Mouse (Mus musculus): Measurements from ENCODE around the gene Krt15.

Gene Krt15

DNA sequence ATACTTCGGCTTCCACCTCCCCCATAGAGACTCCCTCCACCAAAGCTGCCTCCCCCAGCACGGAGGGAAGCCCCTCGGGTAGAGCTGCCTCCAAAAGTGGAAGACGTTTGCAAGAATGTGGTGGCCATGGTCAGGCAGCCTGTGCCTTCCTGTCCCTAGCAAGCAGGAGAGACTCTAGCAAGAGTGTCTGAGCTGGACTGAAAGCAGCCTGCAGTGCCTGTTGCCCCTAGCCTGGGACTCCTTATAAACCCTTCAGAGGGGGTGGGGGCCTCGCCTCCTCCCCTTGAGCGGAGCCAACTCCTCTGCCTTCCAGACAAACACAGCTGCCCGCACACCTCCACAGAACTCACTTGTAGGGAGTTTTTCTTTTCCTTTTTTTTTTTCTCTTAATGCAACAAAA is at the start of gene Krt15:
TSS of gene Krt15 (minus strand) at position 198 of the 400 bp plus-strand sequence.
- DNase-seq (ENCODE audit: low read depth, low spot score): no peak

DNA sequence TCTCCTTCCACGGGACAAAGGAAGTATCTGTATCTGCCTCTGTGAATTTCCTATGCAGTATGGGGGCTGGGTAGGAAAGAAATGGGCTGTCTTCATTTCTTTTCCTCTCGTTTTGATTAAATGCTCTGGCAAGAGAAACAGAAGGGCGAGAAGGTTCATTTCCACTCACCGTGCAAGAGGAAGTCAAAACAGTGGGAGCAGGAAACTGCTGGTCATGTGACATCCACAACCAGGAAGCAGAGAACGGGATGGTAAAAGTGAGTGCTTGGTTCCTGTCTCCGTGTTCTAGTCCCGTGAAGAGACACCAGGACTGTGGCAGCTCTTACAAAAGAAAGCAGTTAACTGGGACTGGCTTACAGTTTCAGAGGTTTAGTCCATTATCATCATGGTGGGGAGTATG is 46.0 kb upstream of the Krt15 start:
- DNase-seq (ENCODE audit: low read depth, low spot score): no peak

DNA sequence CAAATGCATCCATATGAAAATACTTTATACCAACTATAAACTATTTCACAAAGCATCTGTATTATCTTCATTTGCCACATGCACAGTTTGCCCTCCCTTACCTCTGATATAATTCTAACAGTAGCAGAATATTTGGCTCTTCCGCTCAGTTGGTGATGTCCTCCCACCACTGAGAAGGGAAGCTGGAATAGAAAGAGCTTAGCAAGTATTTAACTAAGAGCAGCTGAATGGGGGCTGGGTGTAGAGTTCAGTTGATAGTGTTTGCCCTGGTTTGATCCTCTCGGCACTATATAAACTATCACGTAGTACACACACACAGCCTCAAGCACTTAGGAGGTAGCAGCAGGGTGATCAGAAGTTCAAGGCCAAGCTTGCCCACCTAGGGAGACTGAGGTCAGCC is 43.5 kb upstream of the Krt15 start:
- DNase-seq (ENCODE audit: low read depth, low spot score): no peak

DNA sequence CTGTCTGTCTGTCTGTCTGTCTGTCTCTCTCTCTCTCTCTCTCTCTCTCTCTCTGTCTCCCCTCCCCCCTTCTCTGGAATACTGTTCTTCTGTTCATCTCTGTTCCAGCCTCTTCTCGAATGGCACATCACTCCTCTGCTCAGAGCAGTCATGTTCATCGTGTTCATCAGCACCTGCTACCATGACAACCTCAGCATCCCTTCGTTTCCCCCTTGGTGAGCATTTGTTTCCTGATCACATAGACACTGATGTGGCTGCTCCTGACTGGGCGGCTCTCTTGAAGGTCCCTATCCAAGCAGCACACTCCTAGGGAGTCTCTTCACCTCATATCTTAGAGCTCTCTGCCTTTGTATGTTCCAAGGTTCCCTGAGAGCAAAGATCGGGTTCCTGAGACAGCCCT is 42.6 kb upstream of the Krt15 start:
- no peak for DNase-seq (ENCODE audit: low read depth, low spot score)

DNA sequence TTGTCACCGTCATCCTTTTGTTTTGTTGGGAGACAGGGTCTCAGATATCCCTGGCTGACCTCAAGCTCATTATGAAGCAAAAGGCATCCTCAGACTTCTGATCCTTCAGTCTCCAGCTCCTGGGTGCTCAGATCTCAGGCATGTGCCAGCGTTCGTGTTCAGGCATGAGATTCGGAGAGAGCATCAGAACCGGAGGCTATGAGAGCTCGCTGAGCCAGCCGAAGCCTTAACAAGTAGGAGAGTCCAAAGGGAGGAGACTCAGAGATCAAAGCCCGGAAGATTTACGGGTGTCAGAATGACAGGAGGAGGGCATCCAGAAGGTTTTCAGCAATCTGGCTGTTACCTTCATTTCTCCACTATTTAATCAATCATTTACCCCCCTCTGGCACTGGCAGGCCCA is 41.1 kb upstream of the Krt15 start:
- DNase-seq (ENCODE audit: low read depth, low spot score): no peak

DNA sequence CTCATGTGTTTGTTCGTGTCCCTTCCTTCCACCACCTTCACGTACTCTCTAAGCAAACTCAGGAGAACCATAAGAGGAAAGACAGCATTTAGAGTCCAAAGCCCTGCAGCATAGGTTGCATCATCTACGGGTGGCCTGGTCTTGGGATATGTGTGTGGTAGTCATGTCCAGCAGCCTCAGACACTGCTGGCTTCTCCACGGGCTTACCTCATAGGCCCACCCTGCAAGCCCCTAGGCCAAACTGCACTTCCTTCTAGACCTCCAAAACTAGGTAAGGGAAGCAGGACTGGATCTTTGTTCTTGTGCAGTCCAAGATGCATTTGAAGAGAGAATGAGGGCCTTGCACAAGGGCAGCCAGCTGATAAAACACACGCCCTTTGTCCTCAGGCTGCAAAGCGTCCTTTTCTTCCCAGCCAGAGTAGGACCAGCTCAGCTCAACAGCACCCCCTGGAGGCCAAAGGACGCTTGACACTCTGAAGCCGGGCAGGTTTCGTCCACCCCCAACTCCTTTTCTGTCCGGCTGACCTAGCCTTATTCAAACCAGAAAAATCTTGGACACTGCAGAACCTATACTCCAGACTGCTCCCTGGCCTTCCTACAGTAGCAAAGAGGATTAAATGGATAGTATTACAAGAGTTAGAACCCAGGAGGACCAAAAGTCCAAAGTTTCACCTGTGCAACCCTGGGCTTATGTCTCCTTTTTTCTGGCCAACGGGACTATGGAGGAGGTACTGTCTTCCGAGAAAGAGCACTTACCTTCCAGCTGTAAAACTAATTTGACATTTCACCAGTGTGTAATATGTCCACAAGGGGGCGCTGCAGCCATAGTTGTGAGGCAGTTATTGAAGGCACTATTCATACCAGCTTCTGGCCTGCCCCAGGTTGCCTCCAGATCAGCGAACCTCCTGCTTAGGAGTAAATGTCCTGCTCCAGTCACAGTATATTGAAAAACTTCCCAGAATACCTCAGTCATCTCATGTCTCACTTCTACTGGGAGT is 33.3 kb upstream of the Krt15 start:
- DNase-seq (ENCODE audit: low read depth, low spot score): peak; percentile 17

DNA sequence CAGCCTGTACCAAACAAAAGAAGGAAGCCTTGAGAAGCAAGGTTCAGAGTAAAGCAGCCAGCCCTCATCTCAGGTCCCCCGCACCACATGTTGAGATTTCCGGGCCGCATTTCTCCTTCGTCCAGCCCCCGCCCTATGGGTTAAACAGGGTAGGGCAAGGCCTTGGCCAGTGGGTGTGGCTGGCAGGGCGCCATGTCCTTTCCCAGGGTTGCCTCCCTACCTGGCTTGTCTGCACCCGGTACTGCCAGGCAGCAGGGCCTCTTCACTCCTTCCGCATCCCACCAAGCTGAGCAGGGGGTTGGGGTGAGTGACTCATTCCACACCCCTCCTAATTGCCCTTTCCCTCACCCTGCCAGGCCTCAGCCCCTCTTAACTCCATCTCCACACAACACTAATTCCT is 32.3 kb upstream of the Krt15 start:
- DNase-seq (ENCODE audit: low read depth, low spot score): no peak

DNA sequence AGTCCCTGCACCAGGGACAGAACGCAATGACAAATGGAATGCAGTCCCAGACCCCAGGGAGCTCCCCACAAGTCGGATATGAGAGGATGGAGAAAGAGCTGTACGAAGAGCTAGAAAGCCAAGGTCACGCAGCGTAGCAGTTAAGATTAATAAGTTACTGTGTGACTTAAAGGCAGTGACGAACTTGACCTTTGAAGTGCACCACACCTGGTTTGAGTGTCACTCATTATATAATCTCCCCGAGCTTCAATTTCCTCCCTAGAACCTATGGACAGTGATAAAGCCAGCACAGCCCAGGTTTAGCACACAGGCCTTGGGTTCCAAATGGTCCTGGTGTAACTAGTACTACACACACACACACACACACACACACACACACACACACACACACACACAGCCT is 28.7 kb upstream of the Krt15 start:
- no peak for DNase-seq (ENCODE audit: low read depth, low spot score)

DNA sequence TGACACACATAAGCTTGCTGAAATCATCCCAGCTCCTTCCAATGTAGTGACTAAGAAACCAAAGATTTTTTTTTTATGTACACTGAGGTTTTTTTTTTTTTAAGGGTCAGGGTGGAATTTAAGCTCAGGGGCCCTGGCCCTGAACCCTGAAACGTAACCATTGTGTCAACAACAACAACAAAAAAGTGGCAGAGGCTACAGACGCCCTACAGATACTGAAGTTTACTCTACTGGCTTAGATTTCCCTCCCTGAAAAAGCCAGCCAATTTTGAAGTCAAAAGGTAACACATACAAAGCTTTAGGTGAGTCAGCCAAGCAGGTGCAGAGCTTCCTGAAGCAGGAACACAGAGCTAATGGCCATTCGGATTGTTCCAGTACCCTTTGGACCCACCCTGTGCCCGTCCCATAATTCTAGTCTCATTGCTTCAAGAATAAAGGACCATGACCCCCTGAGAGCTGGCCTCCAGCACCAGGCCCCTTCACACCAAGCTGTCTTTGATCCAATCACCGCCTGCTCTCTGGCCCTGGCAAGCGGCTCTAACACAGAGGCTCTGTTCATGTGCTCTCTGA is 22.3 kb upstream of the Krt15 start:
- DNase-seq (ENCODE audit: low read depth, low spot score): no peak

DNA sequence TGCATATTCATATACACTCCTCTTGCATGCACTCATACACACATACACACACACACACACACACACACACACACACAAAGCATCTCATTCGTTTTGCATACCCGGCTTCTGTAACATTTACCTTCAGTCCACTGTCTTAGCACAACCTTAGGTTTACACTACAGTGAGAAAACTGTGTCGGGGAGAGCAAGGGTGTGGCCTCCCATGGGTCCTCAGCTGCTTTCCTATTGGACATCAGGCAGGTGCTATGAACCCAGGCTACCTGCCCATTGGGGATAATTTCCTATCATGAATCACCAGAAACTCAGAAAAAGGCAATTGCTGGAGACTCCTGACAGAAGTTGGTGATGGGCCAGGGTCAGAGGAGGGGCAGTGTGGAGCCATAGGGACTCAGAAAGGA is 21.6 kb upstream of the Krt15 start:
- no peak for DNase-seq (ENCODE audit: low read depth, low spot score)

DNA sequence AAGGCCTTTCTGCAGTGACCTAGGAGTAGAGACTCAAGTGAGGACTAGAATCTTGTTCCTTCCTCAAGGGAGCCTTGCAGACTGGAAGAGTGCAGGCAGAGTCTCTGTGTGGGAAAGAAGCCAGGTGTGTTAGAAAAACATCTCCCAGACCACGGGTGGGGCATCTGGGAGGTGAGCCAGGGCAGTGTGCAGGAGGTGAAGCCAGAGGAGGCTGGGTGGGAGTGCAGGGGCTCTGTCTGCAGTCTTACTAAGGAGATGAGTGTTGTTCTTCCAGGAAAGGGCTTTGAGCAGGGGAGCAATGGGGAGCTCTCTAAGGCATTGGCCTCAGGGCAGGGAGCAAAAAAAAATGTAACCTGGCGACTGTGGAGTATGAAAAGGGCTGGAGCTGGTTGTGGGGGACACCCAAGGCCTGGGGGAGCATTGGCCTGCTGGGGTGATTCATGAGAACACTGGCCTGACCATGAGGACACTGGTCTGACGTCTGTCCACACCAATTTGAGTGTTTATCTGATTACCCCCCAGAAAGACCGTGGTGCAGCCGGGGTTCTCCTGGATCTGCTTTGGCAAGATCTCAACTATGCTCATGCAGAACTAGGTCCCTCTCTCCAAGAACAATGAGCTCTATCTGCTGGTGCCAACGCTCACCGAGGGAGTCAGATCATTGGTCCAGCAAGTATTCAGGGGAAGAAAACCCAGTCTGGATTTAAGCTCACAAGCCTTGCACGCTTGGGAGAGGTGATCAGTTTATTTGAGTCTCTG is 19.9 kb upstream of the Krt15 start:
- DNase-seq (ENCODE audit: low read depth, low spot score): no peak

DNA sequence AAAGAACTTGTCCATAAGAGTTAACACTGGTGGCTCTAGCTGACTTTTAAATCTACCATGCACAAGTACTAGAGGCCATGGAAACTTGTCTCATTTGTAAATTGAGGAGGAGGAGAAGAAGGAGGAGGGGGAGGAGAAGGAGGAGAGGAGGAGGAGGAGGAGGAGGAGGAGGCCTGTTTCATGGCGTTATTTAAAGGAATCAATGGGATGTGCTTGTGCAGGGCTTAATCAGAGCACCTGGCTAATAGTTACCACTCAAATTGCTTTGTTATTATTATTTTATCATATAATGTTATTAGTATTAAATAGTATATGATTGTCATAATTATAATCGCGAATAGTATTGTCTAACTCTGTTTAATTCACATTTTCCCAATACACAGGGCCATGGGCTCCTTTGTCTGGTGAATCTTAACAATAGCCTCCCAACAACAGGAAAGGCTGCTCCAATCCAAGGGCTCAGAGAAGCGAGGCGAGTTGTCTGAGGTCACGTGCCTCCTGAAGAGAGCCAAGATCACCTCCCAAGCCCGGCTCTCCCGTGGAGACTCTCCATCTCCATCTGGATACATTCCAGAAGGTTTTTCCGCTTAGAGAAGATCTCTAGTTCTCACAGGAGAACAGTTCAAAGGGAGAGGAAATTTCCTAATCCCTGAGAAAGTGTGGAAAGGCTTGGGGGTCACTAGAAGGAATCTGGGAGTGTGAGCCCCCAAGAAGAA is 13.0 kb upstream of the Krt15 start, which contains the start of gene Krt19:
TSS of gene Krt19 (minus strand) at position 51 of the 716 bp plus-strand sequence.
- no peak for DNase-seq (ENCODE audit: low read depth, low spot score)

DNA sequence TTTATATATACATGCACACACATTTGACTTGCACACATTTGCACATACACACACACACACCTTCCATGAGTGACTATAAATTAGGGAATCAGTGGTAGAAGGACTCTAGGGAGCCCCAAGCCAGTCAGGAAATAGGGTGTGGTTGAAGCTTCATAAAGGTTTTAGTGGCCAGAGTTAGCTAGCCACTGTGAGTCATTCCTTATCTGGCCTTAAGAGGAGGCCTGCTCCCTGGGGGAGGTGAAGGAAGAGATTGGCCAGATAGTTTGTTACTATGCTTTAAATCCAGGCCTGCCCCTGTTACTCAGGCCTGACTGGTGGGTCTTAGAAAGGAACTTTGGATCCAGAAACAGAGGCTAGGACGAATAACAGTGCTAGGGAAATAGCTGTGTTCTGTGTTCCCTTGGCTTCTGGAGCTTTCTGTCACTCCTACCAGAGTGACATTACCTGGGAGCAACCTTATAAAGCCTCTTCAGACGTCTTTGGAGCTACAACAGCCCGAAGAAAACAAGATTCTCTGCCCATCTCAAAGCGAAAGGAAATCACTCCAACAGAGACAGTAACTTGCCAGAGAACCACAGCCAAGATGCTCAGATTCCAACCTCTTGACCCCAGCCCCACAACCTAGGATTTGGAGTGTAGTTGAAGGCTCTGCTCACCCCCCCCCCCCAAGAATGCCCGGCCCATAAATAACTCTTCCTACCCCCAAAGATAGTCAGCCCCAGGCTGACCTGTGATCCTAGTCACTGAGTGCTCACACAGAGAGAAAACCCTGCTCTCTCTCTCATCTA is 12.0 kb upstream of the Krt15 start:
- no peak for DNase-seq (ENCODE audit: low read depth, low spot score)

DNA sequence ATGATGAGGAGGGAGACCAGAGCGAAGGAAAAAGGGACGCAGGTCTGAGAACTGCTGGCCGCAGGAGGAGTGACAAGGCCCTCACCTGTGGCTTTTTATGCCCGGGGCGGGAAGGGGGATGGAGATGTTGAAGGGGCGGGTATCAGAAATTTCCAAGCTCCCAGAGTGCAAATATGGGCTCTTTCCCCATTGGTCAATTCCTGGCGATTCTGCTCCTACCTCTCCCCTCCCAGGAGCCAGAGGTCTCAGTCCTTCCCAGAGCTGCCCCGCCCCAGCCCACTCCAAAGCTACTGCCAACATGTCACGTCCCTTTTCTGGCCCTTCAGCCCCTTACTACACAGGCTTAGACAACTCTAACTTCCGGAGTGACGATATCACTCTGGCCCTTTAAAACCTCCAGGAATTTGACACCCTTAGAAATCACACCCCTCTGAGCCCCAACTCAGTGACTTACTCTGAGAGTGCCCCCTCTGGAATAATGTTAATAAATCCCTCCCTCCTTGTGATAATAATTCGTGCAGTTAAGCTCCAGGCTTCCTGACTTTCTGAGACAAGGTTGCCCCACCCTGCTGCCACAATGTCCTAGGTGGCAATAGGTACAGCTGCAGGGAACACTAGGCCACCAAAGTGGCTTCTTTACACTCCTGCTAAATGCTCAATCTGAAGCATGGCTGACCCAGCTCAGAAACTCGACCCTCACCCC is 10.3 kb upstream of the Krt15 start:
- DNase-seq (ENCODE audit: low read depth, low spot score): no peak

DNA sequence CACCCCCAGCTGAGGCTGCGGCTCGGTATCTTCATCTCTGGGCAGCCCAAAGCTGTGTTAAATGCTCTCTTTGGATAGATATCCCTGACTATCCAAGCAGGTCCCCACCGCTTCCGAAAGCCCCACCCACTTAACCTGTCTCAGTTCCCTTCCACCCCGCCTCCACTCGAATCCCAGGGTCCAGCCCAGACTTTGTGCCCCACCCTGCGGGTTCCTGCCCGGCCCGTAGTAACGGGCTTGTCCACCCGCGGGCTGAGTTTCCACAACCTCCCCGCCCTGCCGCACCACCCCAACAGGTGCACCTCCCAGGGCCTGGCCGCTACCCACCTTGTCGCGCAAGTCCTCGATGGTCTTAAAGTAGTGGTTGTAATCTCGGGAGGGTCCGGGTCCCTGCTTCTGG is 9.4 kb upstream of the Krt15 start:
- no peak for DNase-seq (ENCODE audit: low read depth, low spot score)

DNA sequence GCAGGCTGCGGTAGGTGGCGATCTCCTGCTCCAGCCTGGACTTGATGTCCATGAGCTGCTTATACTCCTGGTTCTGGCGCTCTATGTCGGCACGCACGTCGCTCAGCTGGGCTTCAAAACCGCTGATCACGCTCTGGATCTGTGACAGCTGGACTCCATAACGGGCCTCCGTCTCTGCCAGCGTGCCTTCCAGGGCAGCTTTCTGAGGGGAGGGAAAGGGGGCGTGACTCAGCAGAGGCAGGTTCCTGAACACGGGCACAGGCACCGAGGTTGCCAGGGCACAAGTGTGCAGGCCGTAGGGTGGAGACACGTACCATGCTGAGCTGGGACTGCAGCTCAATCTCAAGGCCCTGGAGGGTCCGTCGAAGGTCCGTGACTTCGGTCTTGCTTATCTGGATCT is 5.2 kb upstream of the Krt15 start:
- DNase-seq (ENCODE audit: low read depth, low spot score): no peak

DNA sequence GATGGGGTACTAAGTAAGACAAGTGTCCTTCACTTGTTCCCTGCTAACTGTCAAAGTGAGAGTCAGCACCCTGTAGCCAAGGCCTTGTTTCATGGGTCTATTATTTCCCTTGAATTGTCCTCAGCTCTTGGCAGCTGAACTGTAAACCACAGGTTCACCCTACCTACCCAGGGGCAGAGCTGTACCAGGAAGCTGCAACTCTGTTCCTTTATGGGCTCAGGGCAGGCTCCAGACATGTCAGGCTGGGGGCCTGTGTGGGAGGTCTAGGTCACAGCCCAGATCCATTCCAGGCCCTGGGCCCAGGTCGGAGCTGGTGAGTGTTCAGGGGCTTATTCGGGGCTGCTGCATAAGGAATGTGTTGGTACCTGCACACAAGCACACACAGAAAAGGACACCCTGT is 3.7 kb upstream of the Krt15 start:
- no peak for DNase-seq (ENCODE audit: low read depth, low spot score)

DNA sequence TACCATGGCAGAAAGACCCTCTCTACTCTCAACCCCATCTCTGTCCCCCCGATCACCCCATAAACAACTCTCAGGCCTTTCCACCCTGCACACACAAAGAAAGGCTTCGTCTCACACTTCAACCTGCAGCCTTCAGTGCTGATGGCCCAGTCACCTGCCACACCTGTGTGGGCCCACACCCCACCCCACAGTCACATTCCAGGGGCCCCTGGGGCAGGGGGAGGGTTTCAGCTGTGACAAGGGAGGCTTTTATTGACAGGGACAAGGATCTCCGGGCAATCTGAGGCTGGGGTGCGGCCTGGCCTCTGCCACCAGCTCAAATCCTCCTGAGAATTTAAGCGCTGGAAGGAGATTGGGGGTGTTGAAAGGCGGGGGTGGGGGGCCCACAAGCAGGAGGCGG is 3.1 kb upstream of the Krt15 start:
- DNase-seq (ENCODE audit: low read depth, low spot score): no peak

DNA sequence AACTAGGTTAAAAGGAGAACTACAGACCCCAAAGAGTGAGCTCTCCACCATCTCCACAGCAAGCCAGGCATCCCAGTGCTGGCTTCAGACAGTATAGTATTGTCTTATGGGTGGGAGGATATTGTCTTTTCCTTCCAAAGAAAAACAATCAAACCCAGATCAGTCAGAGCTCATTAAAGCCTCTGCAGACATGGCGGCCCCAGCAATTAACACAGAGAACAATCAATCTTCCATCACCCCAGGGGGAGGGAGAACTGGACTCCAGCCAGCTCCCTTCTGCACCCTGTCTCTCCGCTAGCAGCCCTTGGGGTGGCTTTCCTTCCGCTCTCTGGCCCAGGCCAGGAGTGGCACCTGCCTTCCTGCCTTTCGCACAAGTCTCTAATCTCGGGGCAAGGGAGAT is 2.0 kb upstream of the Krt15 start:
- DNase-seq (ENCODE audit: low read depth, low spot score): no peak

DNA sequence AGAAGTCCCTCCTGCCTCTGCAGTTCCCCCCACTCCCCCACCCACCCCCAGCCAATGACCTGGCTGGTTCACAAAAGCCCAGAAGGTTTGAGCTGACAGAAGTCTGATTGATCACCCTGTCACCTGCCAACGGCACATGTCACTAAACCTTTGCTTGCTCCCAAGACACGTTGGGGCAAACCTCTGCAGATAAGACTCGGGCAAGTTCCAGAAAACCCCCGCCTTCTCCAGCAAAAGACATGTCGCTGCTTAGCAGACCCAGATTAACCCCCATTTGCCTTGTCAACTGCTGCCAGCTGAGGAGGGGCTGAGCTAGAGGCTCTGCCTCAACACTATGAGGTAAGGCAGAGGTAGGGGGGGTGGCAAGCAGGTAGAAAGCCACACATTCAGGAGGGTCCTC is 831 bp upstream of the Krt15 start:
- DNase-seq (ENCODE audit: low read depth, low spot score): no peak

Measured in telencephalon, adult 2 months (tissue).